Mouse (Mus musculus): ENCODE results near the gene Gm9195. TPM values are rescaled to one million over a fixed set of nuclear protein-coding genes. Genes with fewer than 3 reads are reported as not detected.

Gene Gm9195
- under 0.01 TPM in 1 of 2 replicates, not detected in the other for polyA plus RNA-seq (2012; rRNA removed)

DNA sequence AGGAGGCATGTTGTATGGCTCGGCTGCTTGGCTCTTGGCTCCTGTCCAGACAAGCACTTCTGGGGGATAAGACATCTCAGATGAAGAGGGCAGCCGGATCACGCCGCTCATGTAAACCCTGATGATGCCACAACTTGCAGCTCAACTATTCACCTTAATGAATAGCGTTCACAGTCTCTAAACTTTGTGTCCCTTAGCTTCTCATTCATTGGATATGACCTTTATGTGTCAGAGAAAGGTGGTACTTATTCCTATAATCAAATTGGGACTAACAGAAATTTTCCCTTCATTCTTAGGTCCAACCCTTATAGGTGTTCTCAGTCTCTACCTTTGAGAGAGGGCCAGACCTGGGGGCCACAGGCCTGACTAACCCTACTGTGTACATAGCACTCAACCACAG lies at the start of gene Gm9195:
Gene Gm9195, minus strand, starts transcription at position 101 of the 400 bp plus-strand sequence.
- Histone ChIP-seq H3K27ac (ENCODE audit: insufficient read depth, low read length) (no peak within 1 kb of the TSS), H3K4me1 (ENCODE audit: control insufficient read depth, insufficient read depth, low read length) (no peaks in the 10 kb centered on the region), H3K4me3 (ENCODE audit: insufficient read depth, low read length) (no peak within 1 kb of the TSS)
- TF ChIP-seq CTCF (IDR thresholded peaks at IDR 0.05; ENCODE audit: extremely low read depth, insufficient read depth, low read length) = no peak
- TF ChIP-seq POLR2A (IDR thresholded peaks at IDR 0.05; ENCODE audit: extremely low read depth, insufficient read depth, low read length) = no peak

DNA sequence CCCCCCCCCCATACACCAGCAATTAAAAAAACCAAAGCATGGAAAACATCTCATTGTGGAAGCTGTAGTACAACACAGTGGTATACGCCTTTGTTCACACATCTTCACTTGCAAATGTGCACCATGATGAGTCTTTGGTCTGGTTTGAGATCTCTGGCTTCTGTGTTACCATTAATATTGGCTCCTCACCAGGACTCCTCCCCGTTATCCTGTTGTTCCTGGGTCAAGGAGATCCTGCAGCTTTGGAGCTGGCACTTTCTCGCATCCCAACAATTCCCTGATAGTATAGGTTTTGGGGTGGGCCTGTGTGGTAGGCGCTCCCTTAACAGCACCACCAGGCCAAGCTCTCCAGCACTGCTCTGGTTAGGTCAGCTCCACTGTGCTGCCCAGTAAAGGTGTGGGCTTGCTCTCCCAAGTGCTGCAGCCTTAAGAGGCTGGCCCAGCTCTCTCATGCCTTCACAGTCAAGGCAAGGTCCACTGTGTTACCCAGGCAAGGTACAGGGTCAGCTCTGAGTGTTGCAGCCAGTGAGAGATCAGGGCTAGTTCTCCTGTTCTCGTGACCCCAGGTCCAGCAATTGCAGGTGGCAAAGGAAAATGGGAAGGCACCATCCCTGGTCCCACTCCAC lies 44.9 kb upstream of the Gm9195 start:
- Histone ChIP-seq H3K27ac (ENCODE audit: insufficient read depth, low read length) (no peak overlapping the region), H3K4me1 (ENCODE audit: control insufficient read depth, insufficient read depth, low read length) (no peaks in the 10 kb centered on the region), H3K4me3 (ENCODE audit: insufficient read depth, low read length) (no peak overlapping the region)
- no peak for TF ChIP-seq POLR2A (IDR thresholded peaks at IDR 0.05; ENCODE audit: extremely low read depth, insufficient read depth, low read length)
- TF ChIP-seq CTCF (IDR thresholded peaks at IDR 0.05; ENCODE audit: extremely low read depth, insufficient read depth, low read length) = no peak

DNA sequence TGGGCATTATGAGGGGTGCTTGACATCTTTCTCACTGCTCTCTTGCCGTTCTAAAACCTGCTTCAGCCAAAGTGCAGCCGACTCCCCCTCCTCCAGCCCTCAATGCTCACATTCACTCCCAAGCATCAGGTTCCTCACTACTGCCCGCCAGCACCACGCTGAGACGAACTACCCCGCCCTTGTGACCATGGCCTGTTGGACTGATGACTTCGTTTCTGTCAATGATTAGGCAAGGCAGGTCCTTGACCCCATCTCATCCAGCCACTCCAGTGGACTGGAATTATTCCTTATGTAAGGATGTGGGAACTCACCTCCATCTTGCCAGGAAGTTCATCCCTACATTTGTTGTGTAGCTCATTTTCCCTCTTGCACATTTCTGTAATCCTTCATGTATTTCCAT lies 42.2 kb upstream of the Gm9195 start:
- Histone ChIP-seq H3K4me1 (ENCODE audit: control insufficient read depth, insufficient read depth, low read length) (no peaks in the 10 kb centered on the region), H3K4me3 (ENCODE audit: insufficient read depth, low read length) (no peak overlapping the region), H3K27ac (ENCODE audit: insufficient read depth, low read length) (no peak overlapping the region)
- TF ChIP-seq CTCF (IDR thresholded peaks at IDR 0.05; ENCODE audit: extremely low read depth, insufficient read depth, low read length) = no peak
- TF ChIP-seq POLR2A (IDR thresholded peaks at IDR 0.05; ENCODE audit: extremely low read depth, insufficient read depth, low read length) = no peak

DNA sequence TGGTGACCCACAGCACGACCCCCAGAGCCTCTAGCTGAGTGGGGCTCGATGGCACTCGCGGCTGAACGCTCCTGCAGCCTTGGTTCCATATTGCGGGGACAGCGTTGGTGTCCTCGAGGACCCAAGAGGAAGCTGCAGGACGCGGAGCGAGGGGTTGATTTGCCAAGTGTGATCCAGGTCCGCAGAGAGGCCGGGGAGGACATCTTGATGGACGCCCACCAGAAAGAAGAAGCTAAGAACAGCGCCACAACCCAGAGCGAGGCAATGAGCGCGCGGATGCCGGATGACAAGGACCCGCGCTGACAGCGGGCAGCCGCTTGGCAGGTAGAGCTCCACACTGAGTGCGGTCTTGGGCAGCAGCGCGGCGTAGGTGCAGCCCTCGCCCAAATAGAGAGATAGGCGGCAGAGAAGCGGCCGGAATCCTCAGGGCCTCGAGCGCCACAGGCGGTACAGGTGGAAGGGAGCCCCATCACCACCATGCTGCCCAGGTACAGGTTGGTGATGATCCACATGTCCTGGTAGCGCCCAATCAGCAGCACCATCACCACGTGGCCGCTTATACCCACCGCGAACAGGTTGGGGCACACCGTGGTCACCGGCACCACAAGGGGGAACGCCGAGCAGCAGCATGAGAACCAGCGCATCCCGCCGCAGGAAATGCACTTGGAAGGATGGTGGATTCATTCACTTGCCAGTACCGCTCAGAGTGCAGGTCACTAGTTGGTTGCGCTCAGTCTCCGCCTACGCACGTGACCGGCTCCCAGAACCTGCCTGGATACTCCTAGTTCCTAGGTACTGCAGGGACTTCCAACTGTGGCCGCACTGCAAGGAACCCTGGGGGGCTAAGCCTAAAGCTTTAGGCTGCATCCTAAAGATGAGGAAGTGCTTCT lies 40.6 kb upstream of the Gm9195 start:
- H3K4me3 ChIP-seq (ENCODE audit: insufficient read depth, low read length) = peak overlapping the region; percentile 28
- TF ChIP-seq CTCF (IDR thresholded peaks at IDR 0.05; ENCODE audit: extremely low read depth, insufficient read depth, low read length) = no peak
- no peak for TF ChIP-seq POLR2A (IDR thresholded peaks at IDR 0.05; ENCODE audit: extremely low read depth, insufficient read depth, low read length)
- no peak overlapping the region for H3K27ac ChIP-seq (ENCODE audit: insufficient read depth, low read length)
- no peaks in the 10 kb centered on the region for H3K4me1 ChIP-seq (ENCODE audit: control insufficient read depth, insufficient read depth, low read length)

DNA sequence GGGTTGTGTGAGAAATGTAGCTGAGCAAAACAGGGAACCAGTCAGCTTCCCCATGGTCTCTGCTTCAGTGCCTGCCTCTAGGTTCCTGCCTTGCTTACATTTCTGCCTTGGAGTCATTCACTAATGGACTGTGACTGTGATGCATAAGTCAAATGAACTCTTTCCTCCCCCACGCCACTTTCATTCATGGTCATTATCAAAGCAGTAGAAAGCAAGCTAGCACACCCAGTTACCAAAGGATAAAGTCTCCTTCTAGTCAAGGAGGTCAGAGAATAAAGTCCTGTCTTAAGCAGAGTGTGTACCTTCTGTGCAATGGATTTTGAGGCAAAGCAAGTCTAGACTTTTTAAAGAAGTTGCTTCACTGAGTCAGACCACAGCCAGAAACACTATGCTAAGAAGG lies 35.5 kb upstream of the Gm9195 start:
- H3K27ac ChIP-seq (ENCODE audit: insufficient read depth, low read length) = no peak overlapping the region
- no peaks in the 10 kb centered on the region for H3K4me1 ChIP-seq (ENCODE audit: control insufficient read depth, insufficient read depth, low read length)
- TF ChIP-seq CTCF (IDR thresholded peaks at IDR 0.05; ENCODE audit: extremely low read depth, insufficient read depth, low read length) = no peak
- no peak for TF ChIP-seq POLR2A (IDR thresholded peaks at IDR 0.05; ENCODE audit: extremely low read depth, insufficient read depth, low read length)
- H3K4me3 ChIP-seq (ENCODE audit: insufficient read depth, low read length) = no peak overlapping the region

DNA sequence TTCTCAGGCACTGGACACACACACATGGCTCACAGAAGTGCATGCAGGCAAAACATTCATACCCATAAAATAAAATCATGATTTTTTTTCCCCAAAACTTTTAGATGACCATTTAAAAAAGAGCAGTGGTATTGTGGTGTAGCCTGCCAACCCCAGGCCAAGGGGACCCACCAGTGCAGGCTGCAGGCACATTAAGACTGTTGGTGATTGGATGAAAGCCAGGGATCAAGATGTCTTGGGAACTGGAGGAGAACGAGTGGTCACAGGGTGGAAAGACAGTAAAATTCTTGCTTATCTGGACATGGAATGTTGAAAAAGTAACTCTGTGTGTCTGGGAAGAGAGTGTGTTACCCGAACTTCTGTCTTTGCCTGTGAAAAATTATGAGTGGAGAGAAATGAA lies 27.9 kb upstream of the Gm9195 start:
- no peak for TF ChIP-seq CTCF (IDR thresholded peaks at IDR 0.05; ENCODE audit: extremely low read depth, insufficient read depth, low read length)
- no peak for TF ChIP-seq POLR2A (IDR thresholded peaks at IDR 0.05; ENCODE audit: extremely low read depth, insufficient read depth, low read length)
- no peak overlapping the region for H3K4me3 ChIP-seq (ENCODE audit: insufficient read depth, low read length)
- H3K4me1 ChIP-seq (ENCODE audit: control insufficient read depth, insufficient read depth, low read length) = no peaks in the 10 kb centered on the region
- H3K27ac ChIP-seq (ENCODE audit: insufficient read depth, low read length) = no peak overlapping the region

DNA sequence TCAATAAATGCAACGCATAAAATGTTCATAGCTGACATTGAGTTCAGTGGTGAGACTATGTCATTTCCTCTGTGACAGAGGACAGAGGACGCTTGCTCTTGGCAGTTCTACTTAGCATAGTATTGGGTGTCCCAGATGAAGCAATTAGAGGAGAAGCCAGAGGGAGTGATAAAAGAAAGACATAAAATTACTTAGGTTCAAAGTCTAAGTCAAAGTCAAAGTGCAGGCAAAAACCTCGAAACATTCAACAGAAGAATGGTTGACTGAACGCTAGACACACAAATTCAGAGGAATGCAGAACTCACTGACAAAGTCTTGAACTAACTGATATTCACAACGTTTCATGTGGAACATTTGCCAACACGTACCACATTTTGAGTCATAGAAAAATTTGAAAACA lies 27.1 kb upstream of the Gm9195 start:
- no peak overlapping the region for H3K27ac ChIP-seq (ENCODE audit: insufficient read depth, low read length)
- TF ChIP-seq POLR2A (IDR thresholded peaks at IDR 0.05; ENCODE audit: extremely low read depth, insufficient read depth, low read length) = no peak
- no peak for TF ChIP-seq CTCF (IDR thresholded peaks at IDR 0.05; ENCODE audit: extremely low read depth, insufficient read depth, low read length)
- H3K4me3 ChIP-seq (ENCODE audit: insufficient read depth, low read length) = no peak overlapping the region
- H3K4me1 ChIP-seq (ENCODE audit: control insufficient read depth, insufficient read depth, low read length) = no peaks in the 10 kb centered on the region

DNA sequence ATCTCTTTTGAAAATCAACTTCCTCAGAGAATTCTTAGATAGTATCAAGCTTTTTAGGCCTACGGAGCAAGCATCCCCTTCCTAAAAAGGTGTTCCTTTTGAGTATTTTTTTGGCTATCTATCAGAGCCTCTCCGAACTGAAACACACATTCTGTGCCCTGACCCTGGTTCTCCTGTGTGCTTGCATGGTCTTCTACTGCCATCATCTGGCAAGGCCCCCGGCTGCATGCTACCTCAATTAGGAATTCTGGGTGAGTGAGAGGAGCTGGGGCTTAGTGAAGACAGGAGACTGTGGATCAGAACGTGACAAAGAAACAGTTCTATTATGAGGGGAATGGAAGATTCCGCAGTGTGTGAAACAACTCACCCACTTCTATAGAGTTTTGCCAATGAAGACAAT lies 24.7 kb upstream of the Gm9195 start:
- TF ChIP-seq CTCF (IDR thresholded peaks at IDR 0.05; ENCODE audit: extremely low read depth, insufficient read depth, low read length) (peak; percentile 83), POLR2A (IDR thresholded peaks at IDR 0.05; ENCODE audit: extremely low read depth, insufficient read depth, low read length) (no peak)
- Histone ChIP-seq H3K4me1 (ENCODE audit: control insufficient read depth, insufficient read depth, low read length) (no peaks in the 10 kb centered on the region), H3K27ac (ENCODE audit: insufficient read depth, low read length) (no peak overlapping the region), H3K4me3 (ENCODE audit: insufficient read depth, low read length) (no peak overlapping the region)

DNA sequence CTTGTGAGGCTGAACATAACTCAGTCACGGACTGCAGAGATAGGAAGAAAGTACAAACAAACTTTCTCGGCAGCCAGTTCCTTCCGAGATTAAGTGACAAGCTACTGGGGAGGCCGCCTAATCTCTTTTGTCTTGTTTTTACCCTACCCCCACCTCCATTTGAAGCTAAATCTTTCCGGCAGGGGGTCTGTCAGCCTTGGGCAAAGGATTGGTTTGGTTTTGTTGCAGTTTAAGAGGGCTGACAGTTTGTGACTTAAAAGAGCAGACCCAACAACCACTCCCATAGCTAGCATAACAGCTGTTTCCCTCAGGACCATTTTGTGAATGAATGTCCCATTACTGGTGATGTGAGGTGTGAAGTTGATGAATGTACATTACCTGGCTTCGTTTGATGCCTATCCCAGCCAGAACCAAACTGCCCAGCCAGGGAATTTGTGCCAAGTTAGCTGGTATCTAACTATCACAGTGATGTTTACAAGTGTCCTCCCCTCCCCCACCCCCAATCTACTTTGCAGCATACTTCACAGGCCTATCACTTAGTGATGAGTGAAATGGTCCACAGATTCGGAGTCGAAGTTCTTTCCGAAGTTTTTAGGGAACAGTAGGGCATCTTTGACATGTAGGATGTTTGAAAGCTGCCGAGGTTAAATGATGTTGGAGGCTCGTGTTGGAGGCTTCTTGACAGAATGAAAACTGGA lies 15.2 kb upstream of the Gm9195 start:
- H3K27ac ChIP-seq (ENCODE audit: insufficient read depth, low read length) = no peak overlapping the region
- TF ChIP-seq CTCF (IDR thresholded peaks at IDR 0.05; ENCODE audit: extremely low read depth, insufficient read depth, low read length) (no peak), POLR2A (IDR thresholded peaks at IDR 0.05; ENCODE audit: extremely low read depth, insufficient read depth, low read length) (no peak)
- no peaks in the 10 kb centered on the region for H3K4me1 ChIP-seq (ENCODE audit: control insufficient read depth, insufficient read depth, low read length)
- no peak overlapping the region for H3K4me3 ChIP-seq (ENCODE audit: insufficient read depth, low read length)

Data from cortical plate, adult 2 months (tissue).